Comparison of ENCODE assay signal across 17 mouse cellular contexts in genomic region chr4:25610481-25610880, GRCm38 (mm10).
A peak's percentile ranks its signal among the peaks of the same experiment; 100 is the strongest.
DNase-seq lines count a peak whose midpoint lies in the region; ATAC-seq and TF ChIP-seq lines count a peak whose summit lies in the region.
"Had no signal": no experiment of that assay in that cellular context is flagged by ENCODE, and none has a peak within 500 bp of the region (broad histone marks: within the 10 kb centered on the region; RNA-seq: fewer than 3 reads in every experiment).

No protein-coding gene starts in this region.

- no peak for TF ChIP-seq RAD21 in MEL (IDR thresholded peaks at IDR 0.05; ENCODE audit: low read depth, low read length)

- peak; percentile 30; the same call in 1 of the 2 replicates for ATAC-seq in embryonic facial prominence, embryonic 14.5 days (ENCODE audit: low read depth)
- 0 out of 2 replicates have a peak, but pooled peaks have one; percentile 48 for ATAC-seq in forebrain, embryonic 15.5 days (replicated peaks)
- ATAC-seq in forebrain, embryonic 16.5 days = no peak
- ATAC-seq: activated CD4-positive, CD25-positive, alpha-beta regulatory T cell, adult 4 months; forebrain, embryonic 13.5 days; Patski had no signal

- TF ChIP-seq POLR2A in MEL (IDR thresholded peaks at IDR 0.05; ENCODE audit: control insufficient read depth in 1 of 2, insufficient read depth in 1 of 2, low read depth in 1 of 2, low read length in 2 of 2, poor library complexity in 1 of 2) = no peak
- TF ChIP-seq POLR2A in brain, embryonic 14.5 days (IDR thresholded peaks at IDR 0.05; ENCODE audit: borderline replicate concordance, extremely low read depth, insufficient read depth, insufficient read length, poor library complexity, severe bottlenecking) = no peak

- no peak overlapping the region for H3K4me3 ChIP-seq in embryonic facial prominence, embryonic 14.5 days (ENCODE audit: low read depth, low read length)
- no peak overlapping the region for H3K4me3 ChIP-seq in embryonic facial prominence, embryonic 10.5 days
- no peak overlapping the region for H3K4me3 ChIP-seq in forebrain, embryonic 15.5 days
- H3K4me3 ChIP-seq in forebrain, embryonic 16.5 days (replicated peaks; ENCODE audit: low read length) = no peak overlapping the region
- peak overlapping the region in 1 of 2 experiments; percentile 29; a peak in 1 of 4 replicates for H3K4me3 ChIP-seq in MEL (ENCODE audit: control insufficient read depth in 1 of 2, insufficient read depth in 1 of 2, low read depth in 2 of 2, low read length in 2 of 2)
- H3K4me3 ChIP-seq: embryonic facial prominence, embryonic 13.5 days; forebrain, embryonic 13.5 days had no signal

- H3K4me2 ChIP-seq in embryonic facial prominence, embryonic 14.5 days (ENCODE audit: low read depth, low read length) = no peak overlapping the region
- H3K4me2 ChIP-seq in forebrain, embryonic 15.5 days (replicated peaks) = no peak overlapping the region
- no peak overlapping the region for H3K4me2 ChIP-seq in forebrain, embryonic 16.5 days (ENCODE audit: low read length)
- H3K4me2 ChIP-seq: embryonic facial prominence, embryonic 13.5 days; forebrain, embryonic 13.5 days had no signal

- WGBS in embryonic facial prominence, embryonic 14.5 days = 60% methylated on average over 2 of the region's 2 CpGs
- 81% methylated on average over 2 of the region's 2 CpGs for WGBS in embryonic facial prominence, embryonic 10.5 days
- WGBS in forebrain, embryonic 15.5 days = 32% methylated on average over 2 of the region's 2 CpGs
- WGBS in forebrain, embryonic 16.5 days = 20% methylated on average over 2 of the region's 2 CpGs

- no peaks in the 10 kb centered on the region for H3K9me3 ChIP-seq in embryonic facial prominence, embryonic 14.5 days (ENCODE audit: control insufficient read depth, low read length)
- H3K9me3 ChIP-seq in embryonic facial prominence, embryonic 10.5 days = no peaks in the 10 kb centered on the region
- H3K9me3 ChIP-seq in forebrain, embryonic 15.5 days = no peaks in the 10 kb centered on the region
- no peaks in the 10 kb centered on the region for H3K9me3 ChIP-seq in forebrain, embryonic 16.5 days (ENCODE audit: control insufficient read depth, low read length)
- no peaks in the 10 kb centered on the region for H3K9me3 ChIP-seq in MEL (replicated peaks; ENCODE audit: insufficient read depth, low read length)
- H3K9me3 ChIP-seq: embryonic facial prominence, embryonic 13.5 days; forebrain, embryonic 13.5 days had no signal

- no peaks in the 10 kb centered on the region for H3K36me3 ChIP-seq in embryonic facial prominence, embryonic 14.5 days (ENCODE audit: control insufficient read depth, insufficient read depth, low read length)
- no peaks in the 10 kb centered on the region for H3K36me3 ChIP-seq in embryonic facial prominence, embryonic 10.5 days (replicated peaks)
- H3K36me3 ChIP-seq in forebrain, embryonic 15.5 days = no peaks in the 10 kb centered on the region
- no peaks in the 10 kb centered on the region for H3K36me3 ChIP-seq in forebrain, embryonic 16.5 days (ENCODE audit: control insufficient read depth, insufficient read depth)
- H3K36me3 ChIP-seq in MEL (ENCODE audit: control insufficient read depth in 1 of 2, insufficient read depth in 2 of 2, low read length in 2 of 2) = no peaks in the 10 kb centered on the region
- H3K36me3 ChIP-seq: embryonic facial prominence, embryonic 13.5 days had no signal

- H3K9ac ChIP-seq in embryonic facial prominence, embryonic 14.5 days (ENCODE audit: low read depth, low read length) = no peak overlapping the region
- no peak overlapping the region for H3K9ac ChIP-seq in forebrain, embryonic 15.5 days (replicated peaks)
- no peak overlapping the region for H3K9ac ChIP-seq in forebrain, embryonic 16.5 days (replicated peaks; ENCODE audit: low read depth, low read length)
- H3K9ac ChIP-seq in MEL (ENCODE audit: control insufficient read depth, low read depth, low read length, poor library complexity, severe bottlenecking) = no peak overlapping the region
- H3K9ac ChIP-seq: embryonic facial prominence, embryonic 13.5 days; forebrain, embryonic 13.5 days had no signal

- no peak for TF ChIP-seq CTCF in MEL (IDR thresholded peaks at IDR 0.05 in 2 of 3, conservative IDR thresholded peaks at IDR 0.05 in 1 of 3; ENCODE audit: control insufficient read depth in 1 of 3, insufficient read depth in 1 of 3, low read depth in 2 of 3, low read length in 3 of 3, poor library complexity in 1 of 3, severe bottlenecking in 1 of 3)
- no peak for TF ChIP-seq CTCF in brain, embryonic 14.5 days (IDR thresholded peaks at IDR 0.05; ENCODE audit: borderline replicate concordance, extremely low read depth, insufficient read depth, insufficient read length)

- H3K27ac ChIP-seq in embryonic facial prominence, embryonic 14.5 days (replicated peaks; ENCODE audit: low read depth, low read length) = no peak overlapping the region
- H3K27ac ChIP-seq in embryonic facial prominence, embryonic 10.5 days (replicated peaks) = no peak overlapping the region
- no peak overlapping the region for H3K27ac ChIP-seq in forebrain, embryonic 15.5 days (replicated peaks)
- H3K27ac ChIP-seq in forebrain, embryonic 16.5 days (ENCODE audit: low read length) = no peak overlapping the region
- H3K27ac ChIP-seq in MEL (ENCODE audit: control insufficient read depth, low read depth, low read length) = no peak overlapping the region
- H3K27ac ChIP-seq: embryonic facial prominence, embryonic 13.5 days; forebrain, embryonic 13.5 days had no signal

- H3K4me1 ChIP-seq in embryonic facial prominence, embryonic 14.5 days (ENCODE audit: control insufficient read depth, insufficient read depth, low read length) = no peaks in the 10 kb centered on the region
- H3K4me1 ChIP-seq in embryonic facial prominence, embryonic 10.5 days = no peaks in the 10 kb centered on the region
- H3K4me1 ChIP-seq in forebrain, embryonic 15.5 days = no peaks in the 10 kb centered on the region; the same call in 1 of the 2 replicates
- no peaks in the 10 kb centered on the region for H3K4me1 ChIP-seq in forebrain, embryonic 16.5 days (replicated peaks; ENCODE audit: control insufficient read depth, insufficient read depth, low read length)
- no peaks in the 10 kb centered on the region for H3K4me1 ChIP-seq in MEL (ENCODE audit: control insufficient read depth in 1 of 2, insufficient read depth in 2 of 2, low read length in 2 of 2)
- H3K4me1 ChIP-seq: embryonic facial prominence, embryonic 13.5 days had no signal

- DNase-seq in embryonic facial prominence, embryonic 14.5 days (ENCODE audit: low spot score) = peak; percentile 55
- DNase-seq in embryonic facial prominence, embryonic 10.5 days (ENCODE audit: low spot score) = no peak
- peak; percentile 28 for DNase-seq in MEL (ENCODE audit: low read depth, low spot score)
- DNase-seq in brain, embryonic 14.5 days (ENCODE audit: low read depth) = peak; percentile 59
- no peak for DNase-seq in B cell, adult 2 months
- DNase-seq: adrenal gland, adult 8-10 months; adrenal gland, postnatal 14 days; adrenal gland, postnatal 36 days; cerebellum, adult 11-12 months; cerebellum, adult 9-10 months; cerebellum, postnatal 25 days had no signal

- no peaks in the 10 kb centered on the region for H3K79me2 ChIP-seq in MEL (ENCODE audit: control insufficient read depth, insufficient read depth, low read length, poor library complexity)

- peak in 1 of 2 experiments; percentile 51; a peak in 1 of 4 replicates for TF ChIP-seq EP300 in MEL (IDR thresholded peaks at IDR 0.05; ENCODE audit: low read depth in 1 of 2, low read length in 2 of 2)

- H3K27me3 ChIP-seq in embryonic facial prominence, embryonic 14.5 days (replicated peaks; ENCODE audit: control insufficient read depth, insufficient read depth, low read length) = no peaks in the 10 kb centered on the region
- H3K27me3 ChIP-seq in embryonic facial prominence, embryonic 10.5 days (replicated peaks; ENCODE audit: low read depth, poor library complexity, severe bottlenecking) = no peaks in the 10 kb centered on the region
- no peaks in the 10 kb centered on the region for H3K27me3 ChIP-seq in forebrain, embryonic 15.5 days
- H3K27me3 ChIP-seq in forebrain, embryonic 16.5 days (replicated peaks; ENCODE audit: control insufficient read depth, insufficient read depth, low read length) = no peaks in the 10 kb centered on the region
- H3K27me3 ChIP-seq in MEL (ENCODE audit: control insufficient read depth in 1 of 2, insufficient read depth in 2 of 2, low read length in 2 of 2) = no peaks in the 10 kb centered on the region
- H3K27me3 ChIP-seq: embryonic facial prominence, embryonic 13.5 days; forebrain, embryonic 13.5 days; Patski had no signal

TF ChIP-seq in MEL, 35 proteins besides CTCF, POLR2A, EP300 and RAD21:
- TF ChIP-seq ZNF384 (IDR thresholded peaks at IDR 0.05; ENCODE audit: low read depth, low read length) (no peak), ETS1 (IDR thresholded peaks at IDR 0.05; ENCODE audit: low read depth, low read length) (0 out of 2 replicates have a peak, but pooled peaks have one; percentile 7), TCF12 (IDR thresholded peaks at IDR 0.05; ENCODE audit: low read depth, low read length) (peak; percentile 31; the same call in 1 of the 2 replicates)

Comparison
In these comparisons a context has a peak if more than half of its experiments do, and no peak if none do; other contexts are left out.
1. DNase-seq: peak in embryonic facial prominence, embryonic 14.5 days (single experiment), MEL (single experiment) and brain, embryonic 14.5 days (single experiment); none in embryonic facial prominence, embryonic 10.5 days (single experiment) and B cell, adult 2 months (0 of 2).